Mouse (Mus musculus) embryonic fibroblast, embryonic 13.5 days (primary cell): ENCODE results near the gene Olfr606. TPM values are rescaled to one million over a fixed set of nuclear protein-coding genes. Genes with fewer than 3 reads are reported as not detected.
"Not testable (repeated sequence)": the region's sequence is repeated elsewhere in the genome, so short reads cannot be mapped to it uniquely, and the experiment has no call there.

Source experiments
- H3K27ac ChIP-seq: 2 replicates; pipeline ENCODE4 v1.5.1; 2012; ENCODE audit warnings: low read length, control low read depth, inconsistent platforms; ENCODE audit not compliant: insufficient read depth
- H3K4me1 ChIP-seq: 2 replicates; pipeline ENCODE4 v1.6.1; 2011; ENCODE audit warnings: low read length; ENCODE audit not compliant: control insufficient read depth, insufficient read depth
- H3K4me3 ChIP-seq: 2 replicates; pipeline ENCODE4 v1.5.1; 2011; ENCODE audit warnings: mild to moderate bottlenecking, control low read depth, low read length; ENCODE audit not compliant: insufficient read depth
- CTCF ChIP-seq: IDR thresholded peaks from 2 replicates; pipeline ENCODE4 v1.5.1; 2011; ENCODE audit warnings: mild to moderate bottlenecking, control low read depth, low read length, moderate library complexity, borderline replicate concordance; ENCODE audit not compliant: insufficient read depth
- POLR2A ChIP-seq: IDR thresholded peaks from 2 replicates; pipeline ENCODE4 v1.6.1; 2011; ENCODE audit warnings: low read depth, mild to moderate bottlenecking, control low read depth, low read length, moderate library complexity
- polyA plus RNA-seq: library from polyadenylated mRNA; stranded (reverse); fragments of >200 nt; gene quantifications from 2 replicates; pipeline ENCODE4 v1.2.4, GENCODE M21; 2011; ENCODE audit warnings: low read depth; ENCODE audit not compliant: missing spikeins, insufficient read length

Olfr606 gene
- not detected in 2 replicates for polyA plus RNA-seq

- no peaks in the 10 kb centered on the region for H3K4me1 ChIP-seq
- no peak within 1 kb of the TSS for H3K4me3 ChIP-seq
- no peak within 1 kb of the TSS for H3K27ac ChIP-seq
- TF ChIP-seq CTCF (no peak), POLR2A (no peak)
These were observed at the start of gene Olfr606 for GRCm38 (mm10) chr7:103448746-103449145. TSS of gene Olfr606 (plus strand) at chr7:103449046.

GRCm38 (mm10) chr7:103406521-103407055 lies 42.3 kb upstream of the Olfr606 start:
- not testable (repeated sequence) for H3K27ac ChIP-seq, H3K4me3 ChIP-seq, H3K4me1 ChIP-seq

- H3K4me3 ChIP-seq, H3K27ac ChIP-seq, H3K4me1 ChIP-seq: not testable (repeated sequence)
These were observed 34.1 kb upstream of the Olfr606 start, which contains the start of gene Usp17lc for GRCm38 (mm10) chr7:103414772-103415171. TSS of gene Usp17lc (plus strand) at chr7:103415072.

- no peak within 1 kb of the TSS for H3K4me3 ChIP-seq
- H3K27ac ChIP-seq, result no peak within 1 kb of the TSS
- no peak for TF ChIP-seq CTCF
- TF ChIP-seq POLR2A, result no peak
- no peaks in the 10 kb centered on the region for H3K4me1 ChIP-seq
These were observed 3.5 kb upstream of the Olfr606 start, which contains the start of gene Olfr605 for GRCm38 (mm10) chr7:103445339-103445738. TSS of gene Olfr605 (minus strand) at chr7:103445439.

- Histone ChIP-seq H3K4me3 (no peak overlapping the region), H3K27ac (no peak overlapping the region), H3K4me1 (no peaks in the 10 kb centered on the region)
- TF ChIP-seq POLR2A (no peak), CTCF (no peak)
These were observed 11.7 kb downstream of the Olfr606 start for GRCm38 (mm10) chr7:103460590-103460989.

- Histone ChIP-seq H3K27ac (no peak within 1 kb of the TSS), H3K4me1 (no peaks in the 10 kb centered on the region), H3K4me3 (no peak within 1 kb of the TSS)
- TF ChIP-seq POLR2A (no peak), CTCF (no peak)
These were observed 20.7 kb downstream of the Olfr606 start, which contains the start of gene Olfr608 for GRCm38 (mm10) chr7:103469577-103469976. TSS of gene Olfr608 (plus strand) at chr7:103469877.

GRCm38 (mm10) chr7:103477106-103477505 lies 28.3 kb downstream of the Olfr606 start:
- H3K4me3 ChIP-seq, H3K27ac ChIP-seq, H3K4me1 ChIP-seq: not testable (repeated sequence)

- Histone ChIP-seq H3K4me3 (no peak within 1 kb of the TSS), H3K27ac (no peak within 1 kb of the TSS), H3K4me1 (no peaks in the 10 kb centered on the region)
- TF ChIP-seq POLR2A (no peak), CTCF (no peak)
These were observed 49.1 kb downstream of the Olfr606 start, which contains the start of gene Olfr609 for GRCm38 (mm10) chr7:103497962-103498361. TSS of gene Olfr609 (minus strand) at chr7:103498062.

Other genes with a start within 250 kb of the Olfr606 start
- gene Olfr593, start 237.2 kb upstream of the Olfr606 start, polyA plus RNA-seq, result not detected in 2 replicates
- not detected in 2 replicates for gene Olfr594, start 232.1 kb upstream of the Olfr606 start, polyA plus RNA-seq
- not detected in 2 replicates for gene Usp17ld, start 196.5 kb upstream of the Olfr606 start, polyA plus RNA-seq
- gene Olfr596, start 143.4 kb upstream of the Olfr606 start, polyA plus RNA-seq, result not detected in 2 replicates
- gene Olfr597, start 132.7 kb upstream of the Olfr606 start, polyA plus RNA-seq, result not detected in 2 replicates
- not detected in 2 replicates for gene Olfr598, start 125.5 kb upstream of the Olfr606 start, polyA plus RNA-seq
- not detected in 2 replicates for gene Olfr599, start 113.1 kb upstream of the Olfr606 start, polyA plus RNA-seq
- gene Olfr600, start 99.4 kb upstream of the Olfr606 start, polyA plus RNA-seq, result not detected in 2 replicates
- gene Olfr601, start 86.4 kb upstream of the Olfr606 start, polyA plus RNA-seq, result not detected in 2 replicates
- not detected in 2 replicates for gene Olfr603, start 62.9 kb upstream of the Olfr606 start, polyA plus RNA-seq
- not detected in 2 replicates for gene Usp17lc, start 34.0 kb upstream of the Olfr606 start, polyA plus RNA-seq
- not detected in 2 replicates for gene Olfr605, start 3.6 kb upstream of the Olfr606 start, polyA plus RNA-seq
- not detected in 2 replicates for gene Olfr607, start 15.1 kb downstream of the Olfr606 start, polyA plus RNA-seq
- gene Olfr608, start 20.8 kb downstream of the Olfr606 start, polyA plus RNA-seq, result not detected in 2 replicates
- not detected in 2 replicates for gene Olfr609, start 49.0 kb downstream of the Olfr606 start, polyA plus RNA-seq
- not detected in 2 replicates for gene Olfr610, start 63.1 kb downstream of the Olfr606 start, polyA plus RNA-seq
- gene Olfr611, start 71.8 kb downstream of the Olfr606 start, polyA plus RNA-seq, result not detected in 2 replicates
- not detected in 2 replicates for gene Olfr612, start 93.7 kb downstream of the Olfr606 start, polyA plus RNA-seq
- not detected in 2 replicates for gene Olfr613, start 99.0 kb downstream of the Olfr606 start, polyA plus RNA-seq
- not detected in 2 replicates for gene Olfr615, start 107.0 kb downstream of the Olfr606 start, polyA plus RNA-seq
- gene Olfr616, start 120.1 kb downstream of the Olfr606 start, polyA plus RNA-seq, result not detected in 2 replicates
- not detected in 2 replicates for gene Olfr617, start 124.0 kb downstream of the Olfr606 start, polyA plus RNA-seq
- gene Olfr618, start 141.1 kb downstream of the Olfr606 start, polyA plus RNA-seq, result not detected in 2 replicates
- not detected in 2 replicates for gene Olfr619, start 151.5 kb downstream of the Olfr606 start, polyA plus RNA-seq
- gene Olfr620, start 163.5 kb downstream of the Olfr606 start, polyA plus RNA-seq, result not detected in 2 replicates
- gene Olfr622, start 193.7 kb downstream of the Olfr606 start, polyA plus RNA-seq, result not detected in 2 replicates
- not detected in 2 replicates for gene Olfr623, start 214.7 kb downstream of the Olfr606 start, polyA plus RNA-seq
- not detected in 2 replicates for gene Olfr624, start 222.1 kb downstream of the Olfr606 start, polyA plus RNA-seq
- gene Olfr625-ps1, start 233.7 kb downstream of the Olfr606 start, polyA plus RNA-seq, result not detected in 2 replicates